Mouse (Mus musculus): ENCODE data around the gene Lrrk1. TPM values are rescaled to one million over a fixed set of nuclear protein-coding genes. Genes with fewer than 3 reads are reported as not detected.

Gene Lrrk1
- total and polyA plus RNA-seq, 2 experiments from 2014 or later: 2.1 to 3.8 TPM

- ATAC-seq (ENCODE audit: low FRiP score): no peak
- no peaks in the 10 kb centered on the region for H3K36me3 ChIP-seq (ENCODE audit: insufficient read depth, low read length)
These were observed 139.9 kb downstream of the Lrrk1 start for GRCm38 (mm10) chr7:66248270-66248669.

GRCm38 (mm10) chr7:66247274-66248021 lies 140.7 kb downstream of the Lrrk1 start:
- ATAC-seq (ENCODE audit: low FRiP score) (peak; percentile 82), DNase-seq (ENCODE audit: low spot score) (peak; percentile 94)
- Histone ChIP-seq H3K9ac (replicated peaks; ENCODE audit: low read length, poor library complexity, severe bottlenecking) (no peak overlapping the region), H3K4me1 (ENCODE audit: insufficient read depth, low read length) (peaks cover 8% of the 10 kb centered on the region; the same call in 1 of the 2 replicates), H3K27me3 (ENCODE audit: insufficient read depth, low read length) (no peaks in the 10 kb centered on the region), H3K9me3 (ENCODE audit: low read length) (no peaks in the 10 kb centered on the region), H3K36me3 (ENCODE audit: insufficient read depth, low read length) (no peaks in the 10 kb centered on the region), H3K4me3 (ENCODE audit: low read depth, low read length) (no peak overlapping the region), H3K4me2 (ENCODE audit: low read depth, low read length, poor library complexity, severe bottlenecking) (0 out of 2 replicates have a peak overlapping the region, but pooled peaks have one; percentile 15), H3K27ac (ENCODE audit: low read depth, low read length) (peak overlapping the region; percentile 51)
- TF ChIP-seq CTCF (IDR thresholded peaks at IDR 0.05): no peak
- 16% methylated on average over 12 of the region's 12 CpGs for WGBS

More at GRCm38 (mm10) chr7:66248270-66248669, 139.9 kb downstream of the Lrrk1 start:
- Histone ChIP-seq H3K9ac (replicated peaks; ENCODE audit: low read length, poor library complexity, severe bottlenecking) (no peak overlapping the region), H3K4me2 (ENCODE audit: low read depth, low read length, poor library complexity, severe bottlenecking) (no peak overlapping the region), H3K27ac (ENCODE audit: low read depth, low read length) (peak overlapping the region; percentile 51), H3K4me1 (ENCODE audit: insufficient read depth, low read length) (peaks cover 8% of the 10 kb centered on the region; the same call in 1 of the 2 replicates), H3K27me3 (ENCODE audit: insufficient read depth, low read length) (no peaks in the 10 kb centered on the region), H3K4me3 (ENCODE audit: low read depth, low read length) (no peak overlapping the region), H3K9me3 (ENCODE audit: low read length) (no peaks in the 10 kb centered on the region)
- no peak for DNase-seq (ENCODE audit: low spot score)
- no peak for TF ChIP-seq CTCF (IDR thresholded peaks at IDR 0.05)

- H3K4me2 ChIP-seq (ENCODE audit: low read depth, low read length, poor library complexity, severe bottlenecking): no peak overlapping the region
- H3K9me3 ChIP-seq (ENCODE audit: low read length): no peaks in the 10 kb centered on the region
- no peaks in the 10 kb centered on the region for H3K36me3 ChIP-seq (ENCODE audit: insufficient read depth, low read length)
- H3K9ac ChIP-seq (replicated peaks; ENCODE audit: low read length, poor library complexity, severe bottlenecking): no peak overlapping the region
- no peak for TF ChIP-seq CTCF (IDR thresholded peaks at IDR 0.05)
- H3K27ac ChIP-seq (ENCODE audit: low read depth, low read length): 0 out of 2 replicates have a peak overlapping the region, but pooled peaks have one; percentile 32
- DNase-seq (ENCODE audit: low spot score): no peak
- 27% methylated on average over 11 of the region's 11 CpGs for WGBS
- H3K27me3 ChIP-seq (ENCODE audit: insufficient read depth, low read length): no peaks in the 10 kb centered on the region
- no peak for ATAC-seq (ENCODE audit: low FRiP score)
- H3K4me1 ChIP-seq (ENCODE audit: insufficient read depth, low read length): peaks cover 8% of the 10 kb centered on the region; the same call in 1 of the 2 replicates
- no peak overlapping the region for H3K4me3 ChIP-seq (ENCODE audit: low read depth, low read length)
These were observed 141.4 kb downstream of the Lrrk1 start for GRCm38 (mm10) chr7:66246716-66247235.

GRCm38 (mm10) chr7:66245646-66246045 lies 142.5 kb downstream of the Lrrk1 start:
- DNase-seq (ENCODE audit: low spot score) (no peak), ATAC-seq (ENCODE audit: low FRiP score) (no peak)
- Histone ChIP-seq H3K36me3 (ENCODE audit: insufficient read depth, low read length) (no peaks in the 10 kb centered on the region), H3K4me1 (ENCODE audit: insufficient read depth, low read length) (peaks cover 8% of the 10 kb centered on the region; the same call in 1 of the 2 replicates), H3K9me3 (ENCODE audit: low read length) (no peaks in the 10 kb centered on the region), H3K4me2 (ENCODE audit: low read depth, low read length, poor library complexity, severe bottlenecking) (no peak overlapping the region), H3K4me3 (ENCODE audit: low read depth, low read length) (no peak overlapping the region), H3K27me3 (ENCODE audit: insufficient read depth, low read length) (no peaks in the 10 kb centered on the region), H3K27ac (ENCODE audit: low read depth, low read length) (no peak overlapping the region), H3K9ac (replicated peaks; ENCODE audit: low read length, poor library complexity, severe bottlenecking) (no peak overlapping the region)
- no peak for TF ChIP-seq CTCF (IDR thresholded peaks at IDR 0.05)
- 82% methylated on average over 5 of the region's 5 CpGs for WGBS

- 74% methylated on average over 7 of the region's 7 CpGs for WGBS
- Histone ChIP-seq H3K36me3 (ENCODE audit: insufficient read depth, low read length) (no peaks in the 10 kb centered on the region), H3K27me3 (ENCODE audit: insufficient read depth, low read length) (no peaks in the 10 kb centered on the region), H3K9ac (replicated peaks; ENCODE audit: low read length, poor library complexity, severe bottlenecking) (no peak overlapping the region), H3K4me1 (ENCODE audit: insufficient read depth, low read length) (peaks cover 8% of the 10 kb centered on the region; the same call in 1 of the 2 replicates), H3K9me3 (ENCODE audit: low read length) (no peaks in the 10 kb centered on the region), H3K4me3 (ENCODE audit: low read depth, low read length) (no peak overlapping the region), H3K4me2 (ENCODE audit: low read depth, low read length, poor library complexity, severe bottlenecking) (no peak overlapping the region), H3K27ac (ENCODE audit: low read depth, low read length) (no peak overlapping the region)
- TF ChIP-seq CTCF (IDR thresholded peaks at IDR 0.05): no peak
- DNase-seq (ENCODE audit: low spot score) (peak; percentile 28), ATAC-seq (ENCODE audit: low FRiP score) (no peak)
These were observed 144.3 kb downstream of the Lrrk1 start for GRCm38 (mm10) chr7:66243766-66244325.
